Mouse (Mus musculus) hindlimb bud, embryonic 11.5 days (tissue): ENCODE measurements around the gene Gm14781.
"Not testable (repeated sequence)": the region's sequence is repeated elsewhere in the genome, so short reads cannot be mapped to it uniquely, and the experiment has no call there.

Experiments
- DNase-seq: peaks from one replicate; pipeline ENCODE4 v3.0.0-alpha.2; 2012; ENCODE audit warnings: low read depth, low spot score; ENCODE audit errors: extremely low spot score

Gene Gm14781

DNA sequence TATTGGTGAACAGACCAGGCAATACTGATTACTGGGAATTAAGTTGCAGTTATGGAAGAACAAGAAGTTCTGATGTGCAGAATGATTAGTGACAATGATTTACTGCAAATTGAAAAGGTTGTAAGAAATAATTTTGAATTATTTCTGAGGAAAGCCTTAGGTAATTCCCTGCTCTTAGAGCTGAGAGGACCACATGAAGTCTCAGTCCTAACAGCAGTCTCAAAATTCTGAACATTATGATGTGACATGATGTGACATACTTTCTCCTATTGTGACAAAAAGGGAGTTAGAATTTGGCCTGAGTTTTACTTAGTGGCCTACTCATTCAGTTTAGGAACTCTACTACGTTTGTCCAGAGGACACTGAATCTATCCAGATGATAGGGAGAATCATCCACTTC lies at the start of gene Gm14781:
Gene Gm14781 (plus strand): TSS at position 301 of the 400 bp plus-strand sequence.
- DNase-seq, result not testable (repeated sequence)

GRCm38 (mm10) chrX:91654964-91655575 lies 23.1 kb downstream of the Gm14781 start:
- DNase-seq, result not testable (repeated sequence)
